Mouse (Mus musculus): ENCODE measurements around the gene Herpud2. TPM values are rescaled to one million over a fixed set of nuclear protein-coding genes. Genes with fewer than 3 reads are reported as not detected.

Gene Herpud2
- 10 to 100 TPM; 44.4 to 46.5 TPM for total RNA-seq (2021)
- long read RNA-seq, experiment 1, transcript Herpud2-201 (8 exons, 2,781 nt): major isoform, 22 of 34 reads
- long read RNA-seq, experiment 1, partial matches to known transcripts: 4 of 34 reads
- long read RNA-seq, experiment 1, other reads (novel, unspliced or antisense): 5 of 34 reads
- long read RNA-seq, experiment 2, transcript Herpud2-201 (8 exons, 2,781 nt): major isoform, 39 of 59 reads
- long read RNA-seq, experiment 2, partial matches to known transcripts: 6 of 59 reads
- long read RNA-seq, experiment 2, other reads (novel, unspliced or antisense): 14 of 59 reads

DNA sequence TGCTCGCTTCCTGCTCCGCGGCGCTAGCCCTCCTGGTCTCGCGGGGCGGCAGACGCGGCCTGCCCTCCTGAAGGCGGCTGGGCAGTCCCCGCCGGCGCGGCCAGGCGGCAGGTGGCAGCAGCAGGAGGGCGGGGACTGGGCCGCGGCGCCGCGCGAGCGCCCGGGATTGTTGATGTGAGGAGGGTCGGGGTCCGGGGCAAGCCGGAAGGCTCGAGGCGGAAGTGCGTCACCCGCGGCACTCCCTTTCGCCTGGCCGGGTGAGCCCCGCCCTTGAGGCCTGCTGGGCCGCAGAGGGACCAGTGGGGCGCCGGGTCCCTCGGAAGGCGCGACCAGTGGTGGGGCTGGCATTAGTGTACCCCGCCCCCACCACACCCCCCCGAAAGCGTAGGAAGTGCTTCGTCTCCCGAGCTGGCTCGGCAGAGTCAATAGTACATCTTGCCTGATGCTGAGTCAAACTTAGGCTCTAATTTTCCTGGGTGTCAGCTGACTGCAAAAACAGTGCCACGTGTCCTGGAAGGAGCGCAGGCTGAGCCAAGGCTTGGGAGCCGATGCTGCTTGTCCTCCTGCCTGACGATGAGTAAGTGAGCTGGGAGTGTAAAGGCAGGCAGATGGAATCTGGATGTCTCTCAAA, at the start of gene Herpud2:
Herpud2 (minus strand) TSS at position 210 of the 631 bp plus-strand sequence.
- peak within 1 kb of the TSS; percentile 86 for H3K4me3 ChIP-seq
- DNase-seq (ENCODE audit: low spot score in 2 of 2): peak; percentile 88 to 91
- peak within 1 kb of the TSS; percentile 99 for H3K27ac ChIP-seq
- TF ChIP-seq CTCF (conservative IDR thresholded peaks at IDR 0.05): peak; percentile 27; the same call in 1 of the 2 replicates

DNA sequence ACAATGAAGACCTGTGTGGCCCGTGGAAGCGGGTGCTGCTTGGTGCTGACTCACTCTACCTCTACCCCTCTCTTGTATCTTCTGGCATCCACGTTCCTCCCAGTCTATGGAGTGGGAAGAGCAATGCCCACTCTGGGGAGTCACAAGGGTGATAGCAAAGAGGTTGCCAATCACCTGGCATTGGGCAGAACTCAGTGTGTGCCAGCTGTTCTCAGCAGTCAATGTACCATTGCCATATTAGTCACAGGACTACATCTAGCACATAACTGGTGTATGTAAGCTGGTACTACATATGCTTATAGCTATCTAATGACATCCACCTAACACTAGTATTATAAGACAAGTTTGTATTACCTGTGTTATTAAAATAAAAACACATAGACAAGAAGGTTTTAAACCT, 49.4 kb upstream of the Herpud2 start:
- no peak for TF ChIP-seq CTCF (conservative IDR thresholded peaks at IDR 0.05)
- Histone ChIP-seq H3K4me3 (no peak overlapping the region), H3K27ac (peak overlapping the region; percentile 69)
- DNase-seq (ENCODE audit: low spot score in 2 of 2): no peak

DNA sequence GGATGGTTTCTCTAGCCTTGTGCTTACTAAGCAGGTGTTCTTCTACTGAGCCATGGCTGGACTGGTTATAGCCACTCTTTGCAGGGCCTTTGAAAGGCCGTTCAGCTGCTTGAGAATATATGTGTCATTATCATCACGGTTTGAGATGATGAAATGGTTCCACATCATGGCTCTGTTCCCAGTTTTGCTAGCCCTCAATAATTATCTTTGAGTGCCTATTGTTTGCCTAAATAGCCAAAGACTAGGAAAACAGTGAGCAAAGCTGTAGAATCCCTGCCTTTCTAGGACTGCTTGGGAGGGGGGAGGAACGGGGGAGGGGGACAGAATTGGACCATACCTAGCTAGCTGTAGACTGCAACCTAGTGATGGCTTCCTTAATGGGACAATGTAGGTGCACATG, 48.5 kb upstream of the Herpud2 start:
- TF ChIP-seq CTCF (conservative IDR thresholded peaks at IDR 0.05): no peak
- no peak overlapping the region for H3K4me3 ChIP-seq
- DNase-seq (ENCODE audit: low spot score in 2 of 2): no peak
- peak overlapping the region; percentile 69 for H3K27ac ChIP-seq

DNA sequence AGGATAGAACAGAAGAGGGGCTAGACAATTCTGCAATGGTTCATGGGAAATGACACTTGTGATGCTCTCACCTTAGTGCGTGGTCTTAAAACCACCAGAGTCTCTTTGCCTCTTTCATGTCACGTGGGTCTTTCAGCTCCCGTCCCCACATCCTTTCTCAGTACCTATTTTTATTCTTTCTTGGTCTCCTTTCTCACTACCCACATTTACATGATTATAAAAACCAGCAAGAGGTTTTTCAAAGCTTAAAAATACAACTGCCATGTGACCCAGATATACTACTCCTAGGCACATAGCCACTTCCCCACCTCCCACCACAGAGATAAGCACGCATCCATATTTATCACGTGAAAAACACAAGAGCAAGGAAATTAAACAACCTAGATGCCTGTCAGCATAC, 45.1 kb upstream of the Herpud2 start:
- Histone ChIP-seq H3K27ac (no peak overlapping the region), H3K4me3 (no peak overlapping the region)

DNA sequence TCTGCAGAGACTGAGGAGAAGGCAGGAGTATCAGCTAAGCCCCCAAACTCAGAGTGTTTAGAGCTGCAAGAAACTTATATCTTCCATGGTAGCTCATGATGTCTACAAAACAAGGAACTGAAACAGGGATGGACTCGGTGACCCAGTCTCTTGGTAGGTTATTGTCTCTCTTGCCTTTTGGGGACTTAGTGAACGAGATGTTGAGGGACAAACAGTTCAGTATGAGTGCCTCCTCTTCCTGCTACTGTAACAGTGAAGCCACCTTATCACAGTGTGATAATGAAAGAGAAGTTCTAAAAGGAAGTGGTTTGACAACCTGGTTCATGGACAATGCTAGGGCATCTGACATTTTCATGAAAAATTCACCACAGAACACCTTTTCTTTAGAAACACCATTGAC, 40.0 kb upstream of the Herpud2 start:
- Histone ChIP-seq H3K4me3 (no peak overlapping the region), H3K27ac (no peak overlapping the region)
- DNase-seq (ENCODE audit: low spot score in 2 of 2): no peak
- no peak for TF ChIP-seq CTCF (conservative IDR thresholded peaks at IDR 0.05)

More for the DNA sequence above, 45.1 kb upstream of the Herpud2 start:
- TF ChIP-seq CTCF (conservative IDR thresholded peaks at IDR 0.05): no peak
- DNase-seq (ENCODE audit: low spot score in 2 of 2): no peak

DNA sequence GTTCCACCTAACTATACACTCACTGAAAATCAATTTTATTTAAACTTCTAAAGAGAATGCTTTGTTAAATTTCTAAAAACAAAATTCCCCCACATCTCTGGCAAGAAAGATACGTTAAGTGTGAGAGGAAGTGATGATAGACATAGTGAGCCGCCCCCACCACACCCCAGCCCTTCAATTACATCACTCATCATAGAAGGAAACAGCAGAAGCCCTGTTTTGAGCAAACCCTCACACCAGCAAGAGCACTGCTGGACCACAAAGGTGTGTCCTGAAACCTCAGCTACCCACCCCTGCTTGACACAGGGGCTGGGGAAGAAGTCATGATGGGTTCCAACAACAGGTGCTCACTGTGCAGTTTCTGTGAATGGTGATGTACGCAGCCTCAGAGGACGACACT, 34.9 kb upstream of the Herpud2 start:
- peak overlapping the region; percentile 56; the same call in 1 of the 2 replicates for H3K27ac ChIP-seq
- H3K4me3 ChIP-seq: no peak overlapping the region
- TF ChIP-seq CTCF (conservative IDR thresholded peaks at IDR 0.05): no peak
- no peak for DNase-seq (ENCODE audit: low spot score in 2 of 2)

DNA sequence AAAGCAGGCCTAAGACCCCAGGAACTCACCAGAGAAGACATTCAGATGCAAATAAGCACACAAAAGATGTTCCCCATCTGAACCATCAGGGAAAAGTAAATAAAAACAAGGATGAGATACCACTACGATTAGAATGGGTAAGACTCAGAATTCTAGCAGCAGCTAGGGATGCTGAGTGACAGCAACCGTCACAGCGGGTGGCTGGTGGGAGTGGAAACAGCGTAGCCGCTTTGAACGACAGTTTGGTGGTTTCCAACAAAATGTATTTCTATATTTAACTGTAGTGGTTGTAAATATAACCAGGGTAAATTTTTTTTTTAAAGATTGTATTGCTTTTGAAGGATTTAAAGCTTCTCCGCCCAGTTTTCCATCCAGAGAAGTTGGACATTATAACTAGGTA, 34.2 kb upstream of the Herpud2 start:
- Histone ChIP-seq H3K4me3 (no peak overlapping the region), H3K27ac (no peak overlapping the region)
- DNase-seq (ENCODE audit: low spot score in 2 of 2): no peak
- TF ChIP-seq CTCF (conservative IDR thresholded peaks at IDR 0.05): no peak

DNA sequence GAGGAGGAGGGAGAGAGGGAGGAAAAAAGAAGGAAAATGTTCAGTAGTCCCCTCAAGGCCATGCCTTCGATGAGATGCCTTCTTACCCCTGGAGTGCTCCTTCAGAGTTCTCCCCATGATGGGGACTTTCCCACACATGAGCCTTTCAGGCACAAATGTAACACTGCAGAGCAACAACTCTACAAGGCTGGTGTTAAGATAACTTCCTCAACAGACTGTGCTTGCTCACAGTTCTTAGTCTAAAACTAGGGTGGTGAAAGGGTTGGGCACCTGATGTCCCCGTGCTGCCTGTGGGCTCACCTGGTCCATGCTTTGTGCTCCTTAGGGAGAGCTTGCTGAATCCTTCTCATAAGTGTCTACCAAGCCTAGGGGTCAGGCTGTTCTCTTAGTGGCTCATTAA, 33.0 kb upstream of the Herpud2 start:
- Histone ChIP-seq H3K4me3 (no peak overlapping the region), H3K27ac (no peak overlapping the region)
- no peak for DNase-seq (ENCODE audit: low spot score in 2 of 2)
- TF ChIP-seq CTCF (conservative IDR thresholded peaks at IDR 0.05): no peak

DNA sequence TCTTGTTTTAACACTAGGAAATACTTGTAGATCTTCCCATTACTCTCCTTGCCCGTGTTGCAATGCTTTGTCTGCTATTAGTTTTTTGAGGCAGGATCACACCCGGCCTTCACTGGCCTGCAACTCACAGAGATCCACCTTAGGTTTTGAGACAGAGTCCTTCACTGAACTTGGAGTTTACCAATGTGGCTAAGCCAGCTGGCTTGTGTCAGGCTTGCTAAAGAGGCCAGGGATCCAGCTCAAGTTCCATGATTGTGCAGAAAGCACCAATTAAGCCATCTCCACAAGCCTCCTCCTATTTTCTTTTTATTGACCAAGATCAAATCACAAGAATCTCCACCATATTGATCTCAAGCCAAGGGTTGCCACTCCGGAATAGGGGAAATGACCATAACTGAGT, 26.4 kb upstream of the Herpud2 start:
- no peak for TF ChIP-seq CTCF (conservative IDR thresholded peaks at IDR 0.05)
- Histone ChIP-seq H3K4me3 (no peak overlapping the region), H3K27ac (peak overlapping the region; percentile 95)
- DNase-seq (ENCODE audit: low spot score in 2 of 2): no peak

DNA sequence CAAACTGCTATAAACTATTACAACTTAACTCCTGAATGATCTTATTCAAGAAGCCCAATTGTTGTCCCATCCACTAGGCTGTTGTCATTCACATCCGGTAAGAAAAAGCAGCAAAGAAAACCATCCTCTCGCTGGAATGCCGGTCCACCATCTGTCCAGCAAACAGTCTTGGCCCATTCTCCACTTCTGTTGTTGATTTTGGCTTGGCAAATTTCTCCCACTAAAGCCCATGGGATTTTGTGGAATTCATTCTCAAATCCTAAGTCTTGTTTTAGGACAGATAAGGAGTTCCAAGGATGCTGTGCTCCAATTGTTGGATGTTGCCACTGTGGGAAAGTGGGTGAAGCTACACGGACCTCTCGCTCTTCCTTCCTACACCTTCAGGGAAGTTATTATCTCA, 25.6 kb upstream of the Herpud2 start:
- Histone ChIP-seq H3K4me3 (no peak overlapping the region), H3K27ac (peak overlapping the region; percentile 95)
- DNase-seq (ENCODE audit: low spot score in 2 of 2): no peak
- no peak for TF ChIP-seq CTCF (conservative IDR thresholded peaks at IDR 0.05)

DNA sequence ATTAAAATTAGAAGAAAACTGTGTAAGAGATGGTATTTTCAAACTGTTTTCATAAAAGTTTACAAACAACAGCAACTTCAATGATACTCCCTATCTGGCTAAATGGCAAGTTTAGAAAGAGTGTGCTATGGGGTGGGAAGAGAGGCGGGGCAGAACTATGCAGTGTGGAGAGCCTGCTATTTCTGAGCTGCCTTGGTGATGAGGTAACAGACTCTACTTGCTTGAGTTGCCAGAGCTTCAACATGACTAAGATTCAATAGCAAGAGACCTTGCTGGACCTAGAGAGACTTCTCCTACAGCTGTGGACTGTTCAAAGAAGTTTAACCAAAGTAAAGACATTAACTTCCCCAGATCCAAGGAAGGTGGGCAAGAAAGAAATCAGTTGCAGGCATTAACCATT, 24.9 kb upstream of the Herpud2 start:
- no peak overlapping the region for H3K4me3 ChIP-seq
- H3K27ac ChIP-seq: peak overlapping the region; percentile 95
- DNase-seq (ENCODE audit: low spot score in 2 of 2): no peak
- no peak for TF ChIP-seq CTCF (conservative IDR thresholded peaks at IDR 0.05)

DNA sequence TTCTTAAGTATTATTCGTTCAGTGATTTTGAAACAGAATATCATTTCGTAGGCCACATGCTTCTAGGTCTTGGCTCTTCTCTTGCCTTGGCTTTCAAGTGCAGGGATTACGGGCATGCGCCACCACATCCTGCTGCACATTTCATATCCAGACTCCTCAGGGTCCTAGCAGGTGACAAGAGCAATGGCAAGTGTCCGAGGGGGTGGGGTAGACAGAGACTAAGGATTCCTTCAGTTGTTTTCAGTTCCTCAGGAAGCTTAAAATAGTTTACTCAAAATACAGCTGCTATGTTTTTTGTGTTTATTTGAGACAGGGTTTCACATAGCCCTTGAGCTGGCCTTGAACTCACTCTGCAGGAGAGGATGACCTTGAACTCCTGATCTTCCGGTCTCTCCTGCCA, 24.4 kb upstream of the Herpud2 start:
- H3K27ac ChIP-seq: peak overlapping the region; percentile 95
- DNase-seq (ENCODE audit: low spot score in 2 of 2): no peak
- no peak for TF ChIP-seq CTCF (conservative IDR thresholded peaks at IDR 0.05)
- no peak overlapping the region for H3K4me3 ChIP-seq

DNA sequence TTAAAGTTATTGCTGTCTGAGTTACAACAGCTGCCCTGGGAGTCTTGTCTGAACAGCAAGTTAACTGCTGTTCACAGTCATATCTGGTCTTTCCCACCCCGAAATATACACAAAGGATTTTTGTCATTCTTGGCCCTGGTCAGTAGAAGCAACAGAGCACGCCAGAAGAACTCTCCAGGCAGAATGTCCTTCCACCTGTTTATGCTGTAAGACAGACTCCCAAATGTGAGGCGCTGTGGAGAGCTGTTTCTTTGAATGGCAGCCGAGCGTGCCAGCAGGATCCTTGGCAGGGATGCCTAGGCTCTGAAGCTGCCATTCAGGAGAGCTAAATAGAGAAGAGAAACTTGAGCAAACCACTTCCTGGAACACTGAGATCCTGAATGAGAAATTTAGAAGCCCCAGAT, 23.4 kb upstream of the Herpud2 start:
- TF ChIP-seq CTCF (conservative IDR thresholded peaks at IDR 0.05): peak; percentile 47
- DNase-seq (ENCODE audit: low spot score in 2 of 2): peak; percentile 78 to 90
- H3K4me3 ChIP-seq: peak overlapping the region; percentile 20
- H3K27ac ChIP-seq: peak overlapping the region; percentile 95

DNA sequence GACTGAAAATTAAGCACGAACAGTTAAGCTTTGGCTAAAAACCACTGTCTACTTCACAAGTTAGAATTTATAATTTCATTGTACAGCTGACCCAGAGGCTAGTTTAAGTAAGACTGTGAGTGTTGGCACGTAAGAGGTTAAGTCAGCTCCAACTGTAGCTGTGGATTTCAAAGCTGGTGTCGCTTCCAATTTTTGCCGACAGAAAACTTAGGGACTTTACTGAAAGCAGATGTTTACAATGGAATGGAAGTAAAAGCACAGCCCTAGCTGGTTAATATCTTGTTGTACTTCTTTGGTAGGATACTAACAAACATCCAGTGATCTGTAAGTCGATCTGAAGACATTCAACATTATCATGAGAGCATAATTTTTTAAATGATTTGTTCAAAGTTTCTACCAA, 23.0 kb upstream of the Herpud2 start:
- no peak for DNase-seq (ENCODE audit: low spot score in 2 of 2)
- Histone ChIP-seq H3K4me3 (peak overlapping the region; percentile 20), H3K27ac (peak overlapping the region; percentile 95)
- TF ChIP-seq CTCF (conservative IDR thresholded peaks at IDR 0.05): no peak
